Mouse (Mus musculus) limb, embryonic 11.5 days (tissue): ENCODE measurements around the gene Adam30. TPM values are rescaled to one million over a fixed set of nuclear protein-coding genes. Genes with fewer than 3 reads are reported as not detected.

Source experiments
- ATAC-seq: fragments of 200-750 bp; cut with Nextera tagmentation; 2 replicates; pipeline ENCODE4 v1.8.0; 2017; ENCODE audit warnings: low read depth; ENCODE audit not compliant: insufficient number of reproducible peaks, low FRiP score, low TSS enrichment
- DNase-seq: peaks from one replicate; pipeline ENCODE4 v3.0.0-alpha.2; 2015; ENCODE audit warnings: low spot score
- H3K27ac ChIP-seq: fragments of 300-500 bp; sonication (generic); replicated peaks from 2 replicates; pipeline ENCODE4 v1.5.1; 2014; ENCODE audit warnings: low read depth, mild to moderate bottlenecking, low read length
- H3K27me3 ChIP-seq: fragments of 300-500 bp; sonication (generic); 2 replicates; pipeline ENCODE4 v1.6.1; 2014; ENCODE audit warnings: mild to moderate bottlenecking, low read length, mixed read lengths; ENCODE audit not compliant: control insufficient read depth, insufficient read depth
- H3K36me3 ChIP-seq: fragments of 300-500 bp; sonication (generic); 2 replicates; pipeline ENCODE4 v1.6.1; 2014; ENCODE audit warnings: mild to moderate bottlenecking, low read length, moderate library complexity, mixed read lengths; ENCODE audit not compliant: control insufficient read depth, insufficient read depth
- H3K4me1 ChIP-seq: fragments of 300-500 bp; sonication (generic); 2 replicates; pipeline ENCODE4 v1.6.1; 2014; ENCODE audit warnings: low read length, mixed read lengths; ENCODE audit not compliant: control insufficient read depth, insufficient read depth
- H3K4me2 ChIP-seq: fragments of 300-500 bp; sonication (generic); 2 replicates; pipeline ENCODE4 v1.6.1; 2014; ENCODE audit warnings: low read depth, mild to moderate bottlenecking, moderate library complexity; ENCODE audit not compliant: severe bottlenecking
- H3K4me3 ChIP-seq: fragments of 300-500 bp; sonication (generic); 2 replicates; pipeline ENCODE4 v1.5.1; 2014; ENCODE audit warnings: low read depth, low read length
- H3K9ac ChIP-seq: fragments of 300-500 bp; sonication (generic); 2 replicates; pipeline ENCODE4 v1.6.1; 2014; ENCODE audit warnings: mild to moderate bottlenecking, low read length
- H3K9me3 ChIP-seq: fragments of 300-500 bp; sonication (generic); 2 replicates; pipeline ENCODE4 v1.6.1; 2016; ENCODE audit warnings: low read length; ENCODE audit not compliant: control insufficient read depth
- WGBS: fragments of 180-500 bp; shearing (Covaris S2); extraction: QIAGEN DNeasy Blood & Tissue Kit; methylation state at CpG from one replicate; pipeline ENCODE4 v1.1.7; 2014; 5-methylcytosine and 5-hydroxymethylcytosine counted together
- polyA plus RNA-seq: library from polyadenylated mRNA; unstranded; fragments of >200 nt; fragmentation: Nextera tagmentation; extraction: Ambion mirVana; gene quantifications from 2 replicates; pipeline ENCODE4 v1.2.1, GENCODE M21; 2014

Gene Adam30
- polyA plus RNA-seq, 1 experiment from 2014 or later = not detected

DNA sequence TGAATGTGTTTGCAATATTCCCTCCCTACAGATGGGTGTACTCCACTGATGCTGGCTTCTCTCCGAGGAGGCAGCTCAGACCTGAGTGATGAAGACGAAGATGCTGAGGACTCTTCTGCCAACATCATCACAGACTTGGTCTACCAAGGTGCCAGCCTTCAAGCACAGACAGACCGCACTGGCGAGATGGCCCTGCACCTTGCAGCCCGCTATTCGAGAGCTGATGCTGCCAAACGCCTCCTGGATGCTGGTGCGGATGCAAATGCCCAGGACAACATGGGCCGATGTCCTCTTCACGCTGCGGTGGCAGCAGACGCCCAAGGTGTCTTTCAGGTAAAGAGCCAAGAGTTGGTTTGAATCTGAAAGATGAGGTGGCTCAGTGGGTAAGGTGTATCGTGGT is 17.6 kb upstream of the Adam30 start:
- Histone ChIP-seq H3K36me3 (peaks cover 38% of the 10 kb centered on the region), H3K27ac (no peak overlapping the region), H3K27me3 (no peaks in the 10 kb centered on the region), H3K4me1 (no peaks in the 10 kb centered on the region), H3K4me3 (no peak overlapping the region), H3K4me2 (no peak overlapping the region), H3K9me3 (no peaks in the 10 kb centered on the region), H3K9ac (no peak overlapping the region)
- WGBS = 96% methylated on average over 13 of the region's 13 CpGs
- no peak for DNase-seq
- ATAC-seq = no peak

DNA sequence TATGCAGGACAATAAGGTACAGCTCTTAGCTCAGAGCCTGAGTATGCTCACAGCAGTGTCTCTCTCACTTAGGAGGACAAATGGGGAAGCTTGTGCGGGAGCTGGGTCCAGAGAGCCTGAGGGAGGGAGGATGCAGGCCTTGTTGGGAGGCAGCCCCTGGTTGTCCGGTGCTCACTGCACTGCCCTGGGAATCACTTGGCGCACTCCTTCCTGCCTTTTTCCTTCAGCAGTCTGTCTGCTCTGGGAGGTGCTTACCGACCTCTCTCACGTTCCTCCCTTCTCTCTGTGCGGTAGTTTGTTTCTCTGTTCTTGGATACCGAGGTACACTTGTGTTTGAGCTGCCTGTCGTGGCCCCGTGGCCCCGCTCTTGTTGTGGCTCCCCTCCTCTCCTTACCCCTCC is 15.2 kb upstream of the Adam30 start:
- no peak overlapping the region for H3K9ac ChIP-seq
- H3K36me3 ChIP-seq = peaks cover 34% of the 10 kb centered on the region
- no peak for DNase-seq
- 86% methylated on average over 10 of the region's 10 CpGs for WGBS
- no peaks in the 10 kb centered on the region for H3K4me1 ChIP-seq
- no peaks in the 10 kb centered on the region for H3K27me3 ChIP-seq
- no peak overlapping the region for H3K4me3 ChIP-seq
- H3K4me2 ChIP-seq = no peak overlapping the region
- no peaks in the 10 kb centered on the region for H3K9me3 ChIP-seq
- no peak for ATAC-seq
- H3K27ac ChIP-seq = no peak overlapping the region

DNA sequence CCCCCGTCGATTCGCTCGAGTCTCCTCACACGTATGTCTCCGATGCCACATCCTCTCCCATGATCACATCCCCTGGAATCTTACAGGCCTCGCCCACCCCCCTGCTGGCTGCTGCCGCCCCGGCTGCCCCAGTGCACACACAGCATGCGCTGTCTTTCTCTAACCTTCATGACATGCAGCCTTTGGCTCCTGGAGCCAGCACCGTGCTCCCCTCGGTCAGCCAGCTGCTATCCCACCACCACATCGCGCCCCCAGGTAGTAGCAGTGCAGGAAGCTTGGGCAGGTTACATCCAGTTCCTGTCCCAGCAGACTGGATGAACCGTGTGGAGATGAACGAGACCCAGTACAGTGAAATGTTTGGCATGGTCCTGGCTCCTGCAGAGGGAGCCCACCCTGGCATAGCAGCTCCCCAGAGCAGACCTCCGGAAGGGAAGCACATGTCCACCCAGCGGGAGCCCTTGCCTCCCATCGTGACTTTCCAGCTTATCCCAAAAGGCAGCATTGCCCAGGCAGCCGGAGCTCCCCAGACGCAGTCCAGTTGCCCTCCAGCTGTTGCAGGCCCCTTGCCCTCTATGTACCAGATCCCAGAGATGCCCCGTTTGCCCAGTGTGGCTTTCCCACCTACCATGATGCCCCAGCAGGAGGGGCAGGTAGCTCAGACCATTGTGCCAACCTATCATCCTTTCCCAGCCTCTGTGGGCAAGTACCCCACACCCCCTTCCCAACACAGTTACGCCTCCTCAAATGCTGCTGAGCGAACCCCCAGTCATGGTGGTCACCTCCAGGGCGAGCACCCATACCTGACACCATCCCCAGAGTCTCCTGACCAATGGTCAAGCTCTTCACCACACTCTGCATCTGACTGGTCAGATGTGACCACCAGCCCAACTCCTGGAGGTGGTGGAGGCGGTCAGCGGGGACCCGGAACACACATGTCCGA is 13.7 kb upstream of the Adam30 start:
- no peak overlapping the region for H3K27ac ChIP-seq
- DNase-seq (no peak), ATAC-seq (no peak)
- H3K4me1 ChIP-seq = no peaks in the 10 kb centered on the region
- 97% methylated on average over 29 of the region's 29 CpGs for WGBS
- peaks cover 32% of the 10 kb centered on the region for H3K36me3 ChIP-seq
- H3K4me2 ChIP-seq = no peak overlapping the region
- H3K27me3 ChIP-seq = no peaks in the 10 kb centered on the region
- H3K9ac ChIP-seq = no peak overlapping the region
- H3K4me3 ChIP-seq = no peak overlapping the region
- H3K9me3 ChIP-seq = no peaks in the 10 kb centered on the region

DNA sequence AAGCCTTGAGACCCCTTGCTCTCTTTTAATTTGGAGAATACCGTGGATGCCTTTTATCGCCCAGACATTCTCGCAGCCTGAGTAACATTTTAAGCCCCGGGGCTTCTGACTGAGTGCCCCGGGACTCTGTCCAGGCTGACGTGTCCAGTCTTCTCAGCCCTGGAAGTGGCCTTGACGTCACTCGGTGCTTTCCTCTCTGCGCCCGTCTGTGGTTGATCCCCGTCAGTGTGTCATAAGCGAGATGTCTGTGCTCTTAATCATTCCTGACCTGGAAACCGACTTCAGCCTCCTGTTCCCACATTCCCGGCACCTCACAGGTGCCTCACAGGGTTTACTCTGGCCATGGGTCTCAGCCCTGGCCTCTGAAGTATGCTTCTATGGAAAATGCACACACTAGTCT is 12.7 kb upstream of the Adam30 start:
- 95% methylated on average over 14 of the region's 14 CpGs for WGBS

DNA sequence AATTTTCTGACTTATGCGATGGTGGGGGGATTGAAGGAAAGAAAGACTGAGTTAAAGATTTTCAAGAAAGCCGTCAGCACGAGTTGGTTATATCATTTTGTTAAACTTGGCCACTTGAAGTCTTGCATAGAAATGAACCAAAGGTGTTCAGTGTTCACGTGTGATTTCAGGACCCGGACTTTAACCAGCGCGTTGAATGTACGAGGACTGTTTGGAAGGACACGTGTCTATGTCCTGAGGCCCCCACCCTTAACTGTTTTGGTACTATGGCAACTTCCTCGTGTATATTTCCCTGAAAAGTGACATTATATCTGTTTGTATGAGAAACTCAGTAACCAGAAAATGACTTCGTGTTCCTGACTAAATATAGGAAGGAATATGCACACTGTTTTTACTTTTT is 10.5 kb upstream of the Adam30 start:
- DNase-seq (peak; percentile 11), ATAC-seq (no peak)
- Histone ChIP-seq H3K4me1 (no peaks in the 10 kb centered on the region), H3K4me3 (no peak overlapping the region), H3K9ac (no peak overlapping the region), H3K4me2 (no peak overlapping the region), H3K36me3 (peaks cover 19% of the 10 kb centered on the region), H3K27me3 (no peaks in the 10 kb centered on the region), H3K9me3 (no peaks in the 10 kb centered on the region), H3K27ac (no peak overlapping the region)
- WGBS = 94% methylated on average over 11 of the region's 11 CpGs

More for the DNA sequence above, 12.7 kb upstream of the Adam30 start:
- no peak overlapping the region for H3K4me3 ChIP-seq
- H3K9me3 ChIP-seq = no peaks in the 10 kb centered on the region
- no peaks in the 10 kb centered on the region for H3K4me1 ChIP-seq
- H3K27ac ChIP-seq = no peak overlapping the region
- no peaks in the 10 kb centered on the region for H3K27me3 ChIP-seq
- H3K4me2 ChIP-seq = no peak overlapping the region
- no peak overlapping the region for H3K9ac ChIP-seq
- no peak for ATAC-seq
- H3K36me3 ChIP-seq = peaks cover 32% of the 10 kb centered on the region
- DNase-seq = no peak

DNA sequence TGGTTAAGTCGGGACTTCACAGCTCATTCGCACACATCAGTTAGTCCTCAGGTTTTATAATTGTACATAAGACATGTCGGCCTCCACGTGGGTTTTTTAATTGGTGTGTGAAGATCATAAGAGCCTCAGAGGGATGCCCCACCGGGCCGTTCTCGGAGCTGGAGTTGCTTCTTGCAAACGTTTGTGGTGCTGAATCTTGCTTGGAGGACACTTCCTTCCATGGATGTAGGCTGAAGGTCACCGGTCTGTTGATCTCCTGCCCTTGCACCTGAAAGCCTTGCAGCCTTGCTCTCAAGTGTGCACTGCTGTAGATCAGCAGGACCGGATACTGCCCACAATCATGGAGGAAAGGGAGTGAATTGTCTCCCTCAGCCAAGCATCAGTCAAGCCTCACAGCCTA is 9.4 kb upstream of the Adam30 start:
- Histone ChIP-seq H3K4me3 (no peak overlapping the region), H3K27me3 (no peaks in the 10 kb centered on the region), H3K4me2 (no peak overlapping the region), H3K9me3 (no peaks in the 10 kb centered on the region), H3K27ac (no peak overlapping the region), H3K36me3 (peaks cover 16% of the 10 kb centered on the region), H3K9ac (no peak overlapping the region), H3K4me1 (no peaks in the 10 kb centered on the region)
- whole genome bisulfite sequencing = 88% methylated on average over 10 of the region's 10 CpGs
- DNase-seq (no peak), ATAC-seq (no peak)

DNA sequence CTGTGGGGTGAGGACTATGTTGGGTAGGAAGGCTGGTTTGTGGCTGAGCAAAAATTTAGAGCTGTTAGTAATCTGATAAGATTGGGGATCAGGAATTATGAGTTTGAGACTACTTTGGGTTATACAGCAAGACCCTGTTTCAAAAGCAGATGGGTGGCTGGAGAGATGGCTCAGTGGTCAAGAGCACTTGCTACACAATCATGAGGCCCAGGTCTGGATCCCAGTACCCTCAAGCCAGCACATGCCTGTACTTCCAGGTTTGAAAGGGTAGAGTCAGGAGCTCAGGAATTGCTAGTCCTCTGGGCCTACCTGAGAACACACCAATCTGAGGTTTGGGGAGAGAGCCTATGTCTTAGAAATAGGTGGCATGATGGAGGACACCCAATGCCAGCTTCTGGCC is 7.0 kb upstream of the Adam30 start:
- H3K27ac ChIP-seq = no peak overlapping the region
- no peaks in the 10 kb centered on the region for H3K9me3 ChIP-seq
- peaks cover 2% of the 10 kb centered on the region; the same call in 1 of the 2 replicates for H3K36me3 ChIP-seq
- ATAC-seq (no peak), DNase-seq (peak; percentile 18)
- H3K4me1 ChIP-seq = no peaks in the 10 kb centered on the region
- no peak overlapping the region for H3K4me2 ChIP-seq
- H3K4me3 ChIP-seq = no peak overlapping the region
- no peak overlapping the region for H3K9ac ChIP-seq
- no peaks in the 10 kb centered on the region for H3K27me3 ChIP-seq

DNA sequence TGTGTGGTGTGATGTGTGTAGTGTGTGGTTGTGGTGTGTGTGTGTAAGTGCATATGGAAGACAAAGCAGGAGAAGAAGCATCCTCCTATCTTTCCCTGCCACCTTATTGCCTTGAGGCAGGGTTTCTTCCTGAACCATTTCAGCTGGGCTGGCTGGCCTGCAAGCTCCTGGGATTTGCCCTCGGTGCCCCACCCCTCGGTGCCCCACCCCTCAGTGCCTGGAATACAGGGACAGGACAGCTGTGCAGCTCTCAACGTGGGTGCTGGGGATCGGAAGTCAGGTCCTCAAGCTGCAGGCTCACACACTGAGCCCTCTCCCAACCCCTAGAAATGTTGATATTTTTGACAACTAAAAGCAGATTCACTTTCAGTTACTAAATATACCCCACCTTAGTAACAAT is 4.3 kb upstream of the Adam30 start:
- Histone ChIP-seq H3K36me3 (no peaks in the 10 kb centered on the region; the same call in 1 of the 2 replicates), H3K27ac (no peak overlapping the region), H3K4me3 (no peak overlapping the region), H3K27me3 (no peaks in the 10 kb centered on the region), H3K4me1 (no peaks in the 10 kb centered on the region), H3K9me3 (no peaks in the 10 kb centered on the region), H3K4me2 (no peak overlapping the region), H3K9ac (no peak overlapping the region)
- DNase-seq (peak; percentile 18), ATAC-seq (no peak)
- 51% methylated on average over 4 of the region's 4 CpGs for WGBS
